Mouse (Mus musculus) R1 (cell line): ENCODE measurements around the gene Bach1.
A peak's percentile ranks its signal among the peaks of the same experiment; 100 is the strongest.

ENCODE experiments used
- DNase-seq: peaks from one replicate; pipeline ENCODE4 v3.0.0-alpha.2; 2018; ENCODE audit warnings: low read depth, low spot score

Gene Bach1

GRCm38 (mm10) chr16:87698692-87699305 lies at the start of gene Bach1:
Gene Bach1, plus strand, starts transcription at chr16:87698945.
- DNase-seq: peak; percentile 90

GRCm38 (mm10) chr16:87652344-87652743 lies 46.4 kb upstream of the Bach1 start:
- DNase-seq: no peak

GRCm38 (mm10) chr16:87652924-87653323 lies 45.8 kb upstream of the Bach1 start:
- no peak for DNase-seq

- DNase-seq: no peak
These were observed 44.6 kb upstream of the Bach1 start for GRCm38 (mm10) chr16:87654016-87654575.

GRCm38 (mm10) chr16:87655005-87655404 lies 43.7 kb upstream of the Bach1 start:
- no peak for DNase-seq

- no peak for DNase-seq
These were observed 43.2 kb upstream of the Bach1 start for GRCm38 (mm10) chr16:87655579-87655978.

- DNase-seq: no peak
These were observed 42.0 kb upstream of the Bach1 start for GRCm38 (mm10) chr16:87656771-87657170.

GRCm38 (mm10) chr16:87657291-87657690 lies 41.5 kb upstream of the Bach1 start:
- no peak for DNase-seq

- no peak for DNase-seq
These were observed 37.7 kb upstream of the Bach1 start for GRCm38 (mm10) chr16:87661024-87661471.

- no peak for DNase-seq
These were observed 37.1 kb upstream of the Bach1 start for GRCm38 (mm10) chr16:87661636-87662035.

GRCm38 (mm10) chr16:87662528-87662927 lies 36.2 kb upstream of the Bach1 start:
- DNase-seq: no peak

- no peak for DNase-seq
These were observed 34.9 kb upstream of the Bach1 start for GRCm38 (mm10) chr16:87663890-87664289.

- DNase-seq: no peak
These were observed 33.5 kb upstream of the Bach1 start for GRCm38 (mm10) chr16:87665246-87665645.

- DNase-seq: peak; percentile 54
These were observed 32.8 kb upstream of the Bach1 start for GRCm38 (mm10) chr16:87665752-87666619.

- DNase-seq: no peak
These were observed 32.1 kb upstream of the Bach1 start for GRCm38 (mm10) chr16:87666620-87667004.

GRCm38 (mm10) chr16:87668002-87668401 lies 30.7 kb upstream of the Bach1 start:
- DNase-seq: no peak

- no peak for DNase-seq
These were observed 28.5 kb upstream of the Bach1 start for GRCm38 (mm10) chr16:87670091-87670820.

- no peak for DNase-seq
These were observed 28.0 kb upstream of the Bach1 start for GRCm38 (mm10) chr16:87670821-87671165.

GRCm38 (mm10) chr16:87671336-87671735 lies 27.4 kb upstream of the Bach1 start:
- DNase-seq: no peak

GRCm38 (mm10) chr16:87673155-87673554 lies 25.6 kb upstream of the Bach1 start:
- DNase-seq: no peak

GRCm38 (mm10) chr16:87676182-87676581 lies 22.6 kb upstream of the Bach1 start:
- no peak for DNase-seq

- DNase-seq: peak; percentile 37
These were observed 20.1 kb upstream of the Bach1 start for GRCm38 (mm10) chr16:87678667-87679066.
